Mouse (Mus musculus) olfactory bulb, adult 2 months (tissue): ENCODE results near the gene Hadhb. TPM values are rescaled to one million over a fixed set of nuclear protein-coding genes. Genes with fewer than 3 reads are reported as not detected.

Experiments
- H3K27ac ChIP-seq: fragments of 200-500 bp; 2 replicates; pipeline ENCODE4 v1.5.1; 2012; ENCODE audit warnings: low read depth, low read length; ENCODE audit not compliant: insufficient read depth
- H3K4me1 ChIP-seq: fragments of 200-500 bp; 2 replicates; pipeline ENCODE4 v1.6.1; 2012; ENCODE audit warnings: low read length; ENCODE audit not compliant: control insufficient read depth, insufficient read depth
- H3K4me3 ChIP-seq: fragments of 200-500 bp; 2 replicates; pipeline ENCODE4 v1.5.1; 2012; ENCODE audit warnings: mild to moderate bottlenecking, low read depth, low read length, moderate library complexity; ENCODE audit not compliant: insufficient read depth
- CTCF ChIP-seq: fragments of 200-500 bp; IDR thresholded peaks from 2 replicates; pipeline ENCODE4 v1.5.1; 2012; ENCODE audit warnings: low read depth, mild to moderate bottlenecking, low read length, moderate library complexity; ENCODE audit not compliant: insufficient read depth
- POLR2A ChIP-seq: fragments of 200-500 bp; IDR thresholded peaks from 2 replicates; pipeline ENCODE4 v1.6.1; 2012; ENCODE audit warnings: mild to moderate bottlenecking, low read depth, low read length, moderate library complexity; ENCODE audit not compliant: insufficient read depth
- WGBS: fragments of 180-500 bp; shearing (Covaris S2); methylation state at CpG from one replicate; pipeline ENCODE4 v1.1.7; 2018; 5-methylcytosine and 5-hydroxymethylcytosine counted together
- polyA plus RNA-seq: library from polyadenylated mRNA; stranded (reverse); fragments of >200 nt; gene quantifications from 2 replicates; pipeline ENCODE4 v1.2.4, GENCODE M21; 2012; ENCODE audit warnings: low replicate concordance; ENCODE audit not compliant: missing spikeins, insufficient read depth, insufficient read length

Hadhb gene
- polyA plus RNA-seq, 1 experiment = not detected

GRCm38 (mm10) chr5:30159601-30160000 lies 4.6 kb downstream of the Hadhb start:
- Histone ChIP-seq H3K27ac (no peak overlapping the region), H3K4me3 (no peak overlapping the region), H3K4me1 (0 out of 2 replicates have a peak, but pooled peaks cover 2% of the 10 kb centered on the region)
- no peak for TF ChIP-seq CTCF
- no peak for TF ChIP-seq POLR2A
- WGBS = 79% methylated on average over 6 of the region's 6 CpGs

DNA sequence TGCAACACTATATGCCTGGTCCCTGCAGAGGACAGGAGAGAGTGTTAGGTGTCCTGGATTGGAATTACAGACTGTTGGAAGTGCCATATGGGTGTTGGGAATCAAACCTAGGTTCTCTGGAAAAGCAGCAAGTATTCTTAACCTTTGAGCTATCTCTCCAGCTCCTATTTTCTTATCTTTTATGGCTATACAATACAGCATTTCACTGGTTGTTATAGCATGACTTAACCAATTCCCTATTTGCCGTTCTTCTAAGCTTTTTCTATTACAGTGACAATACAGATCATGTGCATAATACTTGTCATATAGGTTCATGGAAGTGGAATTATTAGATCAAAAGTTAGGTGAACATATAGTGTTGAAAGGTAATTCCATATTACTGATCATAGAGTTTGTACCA lies 6.8 kb downstream of the Hadhb start:
- TF ChIP-seq CTCF (no peak), POLR2A (no peak)
- Histone ChIP-seq H3K27ac (no peak overlapping the region), H3K4me3 (no peak overlapping the region), H3K4me1 (0 out of 2 replicates have a peak, but pooled peaks cover 2% of the 10 kb centered on the region)
- 93% methylated on average over 1 of the region's 1 CpGs for WGBS

DNA sequence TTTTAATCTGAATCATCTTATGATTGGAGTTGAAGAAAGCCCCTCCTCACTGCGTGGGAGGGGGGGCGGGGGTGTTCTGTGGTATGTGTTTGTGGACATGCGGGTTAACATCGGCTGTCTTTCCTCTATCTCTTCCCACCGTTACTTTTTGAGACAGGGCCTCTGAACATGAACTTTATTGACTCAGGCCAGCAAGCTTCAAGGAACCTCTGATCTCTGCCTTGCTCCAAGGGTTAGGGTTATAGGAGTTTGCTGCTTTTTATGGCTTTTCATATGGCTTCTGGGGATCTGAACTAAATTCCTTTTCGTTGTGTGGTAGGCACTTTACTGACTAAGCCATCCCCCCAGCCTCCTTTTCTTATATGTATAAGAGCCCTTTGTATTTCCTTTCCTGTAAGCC lies 7.3 kb downstream of the Hadhb start:
- H3K4me3 ChIP-seq = no peak overlapping the region
- 85% methylated on average over 6 of the region's 6 CpGs for WGBS
- no peak overlapping the region for H3K27ac ChIP-seq
- no peak for TF ChIP-seq POLR2A
- TF ChIP-seq CTCF = no peak
- 0 out of 2 replicates have a peak, but pooled peaks cover 2% of the 10 kb centered on the region for H3K4me1 ChIP-seq

- WGBS = 85% methylated on average over 5 of the region's 5 CpGs
- Histone ChIP-seq H3K27ac (no peak overlapping the region), H3K4me1 (no peaks in the 10 kb centered on the region), H3K4me3 (no peak overlapping the region)
- TF ChIP-seq CTCF (no peak), POLR2A (no peak)
Observed at GRCm38 (mm10) chr5:30165234-30165946, 10.3 kb downstream of the Hadhb start.

GRCm38 (mm10) chr5:30170303-30170940 lies 15.4 kb downstream of the Hadhb start:
- Histone ChIP-seq H3K27ac (no peak overlapping the region), H3K4me3 (no peak overlapping the region), H3K4me1 (no peaks in the 10 kb centered on the region)
- TF ChIP-seq POLR2A = no peak
- no peak for TF ChIP-seq CTCF
- WGBS = 80% methylated on average over 5 of the region's 5 CpGs

- H3K27ac ChIP-seq = no peak overlapping the region
- no peaks in the 10 kb centered on the region for H3K4me1 ChIP-seq
- H3K4me3 ChIP-seq = no peak overlapping the region
- TF ChIP-seq POLR2A (no peak), CTCF (no peak)
Observed at GRCm38 (mm10) chr5:30172115-30172514, 17.1 kb downstream of the Hadhb start.

- no peak overlapping the region for H3K27ac ChIP-seq
- H3K4me3 ChIP-seq = no peak overlapping the region
- H3K4me1 ChIP-seq = no peaks in the 10 kb centered on the region
- 64% methylated on average over 20 of the region's 20 CpGs for WGBS
- TF ChIP-seq POLR2A = no peak
- no peak for TF ChIP-seq CTCF
Observed at GRCm38 (mm10) chr5:30172931-30173692, 18.1 kb downstream of the Hadhb start.

- 80% methylated on average over 4 of the region's 4 CpGs for WGBS
- H3K4me3 ChIP-seq = no peak overlapping the region
- no peaks in the 10 kb centered on the region for H3K4me1 ChIP-seq
- no peak overlapping the region for H3K27ac ChIP-seq
- TF ChIP-seq CTCF (no peak), POLR2A (no peak)
Observed at GRCm38 (mm10) chr5:30175811-30176210, 20.8 kb downstream of the Hadhb start.
